Mouse (Mus musculus): ENCODE measurements around the gene Mmp7. TPM values are rescaled to one million over a fixed set of nuclear protein-coding genes. Genes with fewer than 3 reads are reported as not detected.

Gene Mmp7
- total RNA-seq (2021): not detected in 2 replicates
- long read RNA-seq, experiment 1: 0 reads
- long read RNA-seq, experiment 2: 0 reads

DNA sequence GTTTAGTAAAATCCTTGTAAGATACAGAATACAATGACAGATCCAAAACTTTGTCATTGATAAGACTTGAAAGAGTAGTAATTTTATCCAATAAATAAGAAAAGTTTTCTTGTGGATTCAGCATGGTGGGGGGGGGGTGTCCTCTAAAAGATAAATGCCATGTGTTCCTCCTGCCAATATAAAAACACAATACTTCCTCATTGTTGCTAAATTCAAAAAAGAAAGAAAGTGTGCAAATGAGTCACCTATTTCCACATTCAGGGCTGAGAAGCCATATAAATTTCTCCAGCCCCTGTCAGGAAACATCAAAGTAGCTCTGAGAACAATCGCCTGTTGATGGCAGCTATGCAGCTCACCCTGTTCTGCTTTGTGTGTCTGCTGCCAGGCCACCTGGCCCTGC is at the start of gene Mmp7:
TSS of gene Mmp7 (plus strand) at position 301 of the 400 bp plus-strand sequence.
- DNase-seq: no peak

DNA sequence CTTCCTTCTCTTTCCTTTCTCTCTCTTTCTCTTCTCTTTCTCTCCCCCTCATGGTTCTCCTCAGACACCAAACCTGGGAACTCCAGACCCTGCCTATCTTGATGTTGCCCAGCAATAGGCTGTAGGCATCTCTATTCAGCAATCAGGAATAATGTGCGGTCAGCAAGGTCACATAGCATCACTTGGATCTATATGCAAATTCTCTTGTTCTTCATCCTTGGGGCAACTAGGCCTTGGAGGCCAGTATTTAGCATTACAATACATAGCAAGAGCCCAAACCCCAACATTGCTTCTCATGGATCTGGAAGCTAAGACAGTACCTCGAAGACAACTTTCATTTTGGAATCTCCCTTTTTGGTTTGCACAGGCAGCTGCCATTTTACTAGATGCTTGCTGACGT is 44.0 kb upstream of the Mmp7 start:
- no peak for DNase-seq

DNA sequence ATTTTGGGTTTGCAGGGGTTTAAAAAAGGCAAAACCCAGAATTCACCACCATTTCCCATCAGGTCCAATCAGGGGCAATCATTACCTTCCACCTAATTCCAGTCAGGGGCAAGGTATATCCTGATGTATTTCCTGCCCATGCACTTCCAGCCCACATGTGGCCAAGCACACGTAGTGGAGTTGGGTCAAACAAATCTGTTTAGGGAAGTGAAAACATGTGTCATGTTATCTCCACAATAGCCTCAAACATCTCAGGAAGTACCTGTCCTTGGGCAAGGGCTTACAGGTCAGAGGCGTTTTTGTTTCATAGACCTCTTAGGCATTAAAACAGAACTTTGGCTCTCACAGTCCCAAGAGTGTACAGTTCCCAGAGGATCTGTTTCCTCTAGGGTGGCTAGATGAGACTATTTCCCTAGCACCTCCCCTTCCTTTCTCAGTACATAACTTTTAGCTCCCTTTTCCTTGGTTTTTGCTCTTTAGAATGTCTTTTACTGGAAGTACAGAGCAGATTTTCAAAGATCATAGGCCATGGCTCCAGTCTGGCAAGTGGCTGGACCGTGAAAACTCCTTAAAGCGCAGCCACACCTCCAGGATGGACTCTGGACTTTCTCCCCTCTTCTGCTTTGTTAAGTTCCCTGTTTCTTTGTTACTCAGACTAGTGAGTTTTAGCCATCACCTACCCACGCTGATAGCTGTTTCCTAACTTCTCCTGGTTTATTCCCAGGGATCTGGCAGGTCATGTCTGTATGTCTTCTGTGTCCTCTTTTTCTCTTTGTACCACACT is 41.3 kb upstream of the Mmp7 start:
- no peak for DNase-seq

DNA sequence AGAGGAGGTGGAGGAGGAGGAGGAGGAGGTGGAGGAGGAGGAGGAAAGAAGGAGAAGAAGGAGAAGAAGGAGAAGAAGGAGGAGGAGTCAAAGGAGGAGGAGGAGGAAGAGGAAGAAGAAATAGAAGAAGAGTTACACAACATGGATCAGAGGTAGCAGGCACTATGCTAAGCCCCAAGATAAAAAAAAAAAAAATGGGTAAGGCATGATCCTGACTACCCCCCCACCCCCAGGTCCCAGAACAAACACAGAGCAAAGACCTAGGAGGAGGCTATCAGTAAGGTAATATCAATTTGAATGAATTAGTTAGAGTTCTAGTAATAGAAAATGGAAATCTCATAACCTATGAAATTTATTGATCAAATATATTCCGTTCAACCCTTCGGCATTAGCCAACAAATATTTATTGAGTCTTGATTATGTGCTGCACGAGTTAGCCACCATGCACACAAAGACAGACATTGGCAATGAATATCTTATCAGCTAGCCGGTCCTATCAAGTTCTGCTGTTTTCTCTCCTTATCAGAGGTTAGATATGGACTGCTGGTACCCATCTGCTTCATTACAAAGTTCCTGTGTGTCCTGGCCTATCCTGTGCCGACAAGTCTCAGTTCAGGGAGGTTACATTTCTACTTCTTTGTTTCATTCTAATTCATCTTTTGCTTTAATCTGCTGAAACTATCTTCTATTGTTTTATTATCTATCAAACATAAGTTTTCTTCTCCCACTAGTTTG is 39.4 kb upstream of the Mmp7 start:
- DNase-seq: no peak

DNA sequence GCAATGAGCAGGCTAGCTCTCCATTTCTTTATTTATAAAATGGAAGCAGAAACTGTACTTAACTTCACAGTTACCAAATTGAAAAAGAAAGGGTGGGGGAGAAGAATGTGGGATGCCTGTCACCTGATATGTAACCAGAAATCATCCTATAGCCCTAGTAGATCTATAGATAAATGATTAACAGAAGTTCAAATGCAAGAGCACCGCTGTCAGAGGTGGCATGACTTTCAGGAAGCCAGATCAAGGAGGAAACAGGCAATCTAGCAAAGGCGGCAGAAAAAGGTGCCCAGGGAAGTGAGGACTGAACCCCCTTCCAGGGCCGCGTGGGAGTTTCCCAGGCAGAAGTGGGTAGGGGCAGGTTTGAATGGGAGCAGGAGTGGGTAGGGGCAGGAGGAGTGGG is 33.9 kb upstream of the Mmp7 start:
- no peak for DNase-seq

DNA sequence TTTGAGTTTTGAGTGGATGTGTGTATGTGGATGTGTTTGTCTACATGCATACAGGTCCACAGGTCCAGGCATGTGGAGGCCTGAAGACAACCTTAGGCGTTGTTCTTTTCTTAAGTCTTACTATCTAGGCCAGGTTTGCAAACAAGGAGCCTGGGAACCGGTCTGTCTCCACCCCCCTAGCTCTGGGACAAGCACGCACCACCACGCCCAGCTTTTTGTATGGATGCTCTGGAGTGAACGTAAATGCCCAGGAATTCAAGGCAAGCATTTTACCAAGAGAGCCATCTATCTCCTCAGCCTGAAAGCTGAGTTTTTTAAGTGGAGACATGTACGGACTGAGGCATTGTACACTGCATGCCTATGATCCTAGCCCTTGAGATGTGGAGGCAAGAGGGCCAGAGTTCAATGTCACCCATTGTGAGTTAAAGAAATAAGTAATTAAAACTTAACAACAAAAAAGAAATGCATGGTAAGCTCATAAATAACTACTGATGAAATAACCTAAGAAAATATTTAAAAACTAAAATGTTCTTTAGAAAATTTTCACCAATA is 32.3 kb upstream of the Mmp7 start:
- no peak for DNase-seq

DNA sequence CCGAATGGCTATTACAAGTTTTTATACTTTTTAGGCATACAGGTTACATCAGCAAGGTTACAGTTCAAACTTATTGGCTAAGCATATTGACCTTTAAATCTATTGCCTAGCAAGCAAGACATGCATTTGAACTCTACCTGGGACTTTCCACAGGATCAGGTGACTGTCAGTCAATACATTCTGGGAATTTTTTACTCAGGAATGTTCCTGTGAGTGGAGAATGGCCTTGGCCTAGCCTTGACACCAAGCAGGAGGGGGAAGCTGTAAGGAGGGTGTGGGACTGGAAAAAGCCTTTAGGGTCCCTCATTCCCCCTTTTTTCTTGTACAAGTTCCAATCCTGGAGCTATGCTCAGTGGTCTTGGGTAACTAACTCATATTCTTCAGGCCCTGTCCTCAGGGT is 30.5 kb upstream of the Mmp7 start:
- DNase-seq: no peak

DNA sequence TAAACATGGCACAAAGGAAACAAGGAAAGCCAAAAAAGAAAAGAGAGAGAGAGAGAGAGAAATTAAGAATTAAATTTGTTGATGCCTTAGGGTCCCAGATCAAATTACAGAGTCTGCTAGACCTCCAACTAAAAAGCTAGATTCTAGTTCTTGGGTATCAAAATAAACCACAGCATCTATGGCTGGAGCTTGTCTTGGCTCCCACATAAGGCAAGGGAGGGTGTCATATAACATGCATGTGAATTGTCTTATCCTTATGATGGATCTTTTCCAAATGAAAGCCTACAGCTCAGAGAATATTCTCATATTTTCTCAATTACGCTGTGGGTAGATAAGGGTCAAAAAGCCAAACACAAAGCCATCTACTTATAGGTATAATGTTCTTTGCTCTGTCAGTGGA is 22.2 kb upstream of the Mmp7 start:
- no peak for DNase-seq

DNA sequence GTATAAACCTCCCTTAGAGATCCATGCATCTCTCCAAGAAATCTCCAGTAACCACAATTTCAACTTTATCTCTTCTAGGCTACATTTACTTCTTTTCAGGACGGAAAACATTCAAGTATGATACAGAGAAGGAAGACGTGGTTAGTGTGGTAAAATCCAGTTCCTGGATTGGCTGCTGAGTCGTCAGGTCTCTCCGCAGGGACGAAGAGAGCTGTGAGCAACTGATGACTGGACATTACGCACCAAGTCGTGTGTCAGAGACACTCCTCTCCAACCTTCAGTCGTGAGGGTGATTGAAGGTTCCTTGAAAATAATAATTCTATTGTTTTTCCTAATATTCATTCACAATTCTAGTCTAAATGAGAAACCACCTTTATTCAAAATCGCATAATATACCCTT is 18.9 kb upstream of the Mmp7 start:
- no peak for DNase-seq

DNA sequence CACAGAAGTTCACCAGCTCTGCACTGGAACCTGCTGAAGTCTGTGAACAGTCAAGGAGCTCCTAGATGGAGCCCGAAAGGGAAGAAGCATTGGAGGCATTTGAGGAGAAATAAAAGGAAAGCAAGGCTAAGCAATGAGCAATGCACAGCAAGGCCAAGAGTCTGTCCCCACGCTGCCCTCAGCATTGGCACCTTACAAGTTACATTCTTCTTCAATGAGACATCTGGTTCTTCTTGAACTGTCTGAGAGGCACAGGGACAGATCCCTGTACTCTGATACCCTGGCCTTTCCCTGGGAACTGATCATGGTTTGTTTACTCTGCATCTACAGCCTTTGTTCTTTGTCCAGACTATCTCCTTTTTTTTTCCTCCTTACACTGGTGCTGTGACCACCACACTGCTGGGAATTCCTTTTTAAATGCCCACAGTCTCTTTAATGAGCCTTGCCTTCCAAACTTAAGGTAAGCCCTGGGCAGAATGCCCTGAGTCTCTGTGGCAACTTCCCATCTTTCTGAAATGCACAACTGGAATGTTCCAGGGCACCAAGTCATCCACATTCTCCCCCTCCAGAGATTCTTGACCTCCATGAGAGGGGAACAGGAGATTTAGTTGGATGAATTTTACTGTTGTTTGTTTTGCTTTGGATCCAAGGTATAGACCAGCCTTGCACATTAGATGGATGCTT is 13.6 kb upstream of the Mmp7 start:
- DNase-seq: no peak

DNA sequence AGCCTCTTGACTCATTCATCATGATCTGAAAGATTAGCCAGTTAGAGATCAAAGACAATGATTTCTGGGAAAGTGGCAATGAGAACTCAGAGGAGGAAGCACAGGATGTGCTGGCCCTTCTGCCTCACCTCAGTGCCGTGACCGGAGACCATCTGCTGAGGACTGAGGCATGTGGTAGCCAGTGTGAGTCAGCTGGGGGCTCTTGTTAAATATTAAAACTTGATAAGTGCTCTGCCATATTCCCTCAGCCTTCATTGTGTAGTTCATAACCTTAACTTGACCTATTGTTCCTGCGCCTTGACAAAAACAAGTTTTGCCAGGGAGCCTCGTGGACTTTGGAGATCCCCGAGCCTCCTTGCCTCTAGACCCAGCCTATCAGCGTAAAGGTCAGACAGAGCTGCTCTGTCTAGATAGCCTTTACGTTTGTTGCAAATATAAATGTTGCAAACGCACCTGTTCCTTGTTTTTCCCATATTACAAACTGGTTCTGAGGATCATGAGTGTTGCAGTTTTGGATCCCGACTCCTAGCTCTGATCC is 9.7 kb upstream of the Mmp7 start:
- no peak for DNase-seq

DNA sequence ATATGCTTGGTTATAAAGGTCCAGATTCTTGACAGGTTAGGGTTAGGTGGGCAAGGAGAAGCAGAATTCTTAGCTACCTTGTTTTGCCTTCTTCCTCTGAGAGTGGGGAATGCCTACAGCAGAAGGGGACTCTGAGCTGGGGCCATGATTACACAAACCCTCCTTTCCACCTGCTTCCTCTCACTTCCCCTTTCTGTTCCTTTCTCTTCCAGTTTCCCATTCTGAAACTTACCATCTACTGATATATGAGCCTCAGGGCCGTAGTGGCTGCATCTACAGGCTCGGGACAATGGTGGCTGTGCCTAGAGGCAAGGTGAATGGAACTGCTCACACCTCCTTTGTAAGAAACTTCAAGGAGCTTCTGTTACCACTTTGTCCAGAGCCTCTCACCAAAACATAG is 5.9 kb upstream of the Mmp7 start:
- DNase-seq: no peak

DNA sequence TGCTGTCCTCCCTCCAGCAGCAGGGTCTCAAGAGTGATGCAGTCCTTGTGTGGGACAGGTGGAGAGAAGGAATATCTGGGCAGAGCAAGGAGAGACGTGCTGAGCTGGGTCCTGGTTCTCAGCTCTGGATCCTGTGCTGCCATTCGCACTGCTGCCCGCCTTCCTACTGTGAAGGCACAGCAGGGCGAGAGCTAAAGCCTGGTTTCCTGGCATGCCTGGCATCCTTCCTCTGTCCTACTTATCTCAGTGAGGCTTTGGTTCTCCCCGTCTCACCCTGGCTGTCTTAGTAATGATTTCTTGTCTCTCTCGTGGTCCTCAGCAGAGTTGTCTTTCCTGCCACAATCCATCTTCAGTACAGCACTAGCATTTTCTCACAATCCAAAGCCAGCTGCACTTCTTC is 2.1 kb upstream of the Mmp7 start:
- no peak for DNase-seq

DNA sequence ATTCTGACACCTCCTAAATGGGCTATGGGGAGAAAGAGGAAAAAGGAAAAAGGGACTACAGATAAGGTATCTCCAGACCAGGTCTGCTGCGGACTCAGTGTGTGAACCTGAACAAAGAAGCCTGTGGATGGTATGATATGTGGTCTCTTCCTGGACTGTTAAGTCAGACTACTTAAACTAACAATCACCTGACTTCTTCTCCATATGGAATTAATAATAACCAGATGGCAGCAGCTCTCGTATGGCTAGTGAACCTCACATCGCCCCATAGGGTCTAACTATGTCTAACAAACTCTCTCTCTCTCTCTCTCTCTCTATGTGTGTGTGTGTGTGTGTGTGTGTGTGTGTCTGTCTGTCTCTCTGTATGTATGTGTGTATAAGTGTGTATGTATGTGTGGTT is 2.1 kb downstream of the Mmp7 start:
- no peak for DNase-seq

DNA sequence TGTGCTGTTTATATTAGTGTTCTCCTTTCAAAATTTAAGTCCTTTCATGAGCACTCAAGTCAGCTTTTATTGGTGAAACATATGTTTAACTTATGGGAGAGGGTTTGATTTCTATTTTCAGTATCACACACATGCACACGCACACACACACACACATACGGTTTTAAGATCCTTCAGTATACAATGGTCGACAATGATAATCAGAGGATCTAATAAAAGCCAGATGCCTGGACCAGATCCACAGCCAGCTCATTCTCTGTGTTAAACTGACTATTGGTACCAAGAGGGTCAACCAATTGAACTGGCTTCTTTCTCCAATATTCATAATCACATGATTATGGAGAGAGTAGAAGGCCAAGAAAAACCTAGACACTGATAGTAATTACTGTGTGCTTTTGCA is 3.8 kb downstream of the Mmp7 start:
- DNase-seq: no peak

DNA sequence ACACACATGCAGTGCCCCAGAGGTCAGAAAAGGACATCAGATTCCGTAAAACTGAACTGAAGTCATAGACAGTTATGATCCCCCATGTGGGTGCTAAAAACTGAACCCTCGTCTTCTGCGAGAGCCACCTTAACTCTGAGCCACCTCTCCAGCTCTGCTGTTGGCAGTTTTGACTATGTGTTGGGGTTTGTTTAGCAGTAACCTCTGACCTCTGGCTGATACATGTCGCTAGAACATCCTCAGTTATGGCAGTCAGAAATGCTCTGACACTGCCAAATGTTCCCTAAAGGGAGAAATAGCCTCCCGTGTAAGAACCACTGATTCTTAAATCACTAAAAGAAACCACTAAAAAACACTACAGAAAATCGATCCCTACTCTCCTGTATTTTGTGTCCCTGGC is 16.8 kb downstream of the Mmp7 start:
- no peak for DNase-seq

DNA sequence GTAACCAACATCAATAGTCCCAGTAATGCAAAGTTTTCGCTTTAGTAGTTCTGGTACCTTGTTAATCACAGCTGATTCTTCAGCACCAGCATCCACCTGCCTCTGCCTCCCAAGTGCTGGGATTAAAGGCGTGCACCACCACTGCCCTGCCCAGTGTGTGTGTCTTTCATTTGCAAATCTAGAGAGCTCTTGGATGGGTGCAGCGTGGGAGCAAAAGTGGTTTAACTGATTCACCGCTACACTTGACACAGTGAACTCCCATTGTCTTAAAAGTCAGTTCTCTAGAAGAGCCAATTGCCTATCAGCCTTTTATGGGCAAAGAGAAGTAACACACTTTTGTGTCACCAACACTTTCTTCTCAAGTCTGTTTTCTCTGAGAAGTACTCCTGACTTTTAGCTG is 19.3 kb downstream of the Mmp7 start:
- DNase-seq: no peak

DNA sequence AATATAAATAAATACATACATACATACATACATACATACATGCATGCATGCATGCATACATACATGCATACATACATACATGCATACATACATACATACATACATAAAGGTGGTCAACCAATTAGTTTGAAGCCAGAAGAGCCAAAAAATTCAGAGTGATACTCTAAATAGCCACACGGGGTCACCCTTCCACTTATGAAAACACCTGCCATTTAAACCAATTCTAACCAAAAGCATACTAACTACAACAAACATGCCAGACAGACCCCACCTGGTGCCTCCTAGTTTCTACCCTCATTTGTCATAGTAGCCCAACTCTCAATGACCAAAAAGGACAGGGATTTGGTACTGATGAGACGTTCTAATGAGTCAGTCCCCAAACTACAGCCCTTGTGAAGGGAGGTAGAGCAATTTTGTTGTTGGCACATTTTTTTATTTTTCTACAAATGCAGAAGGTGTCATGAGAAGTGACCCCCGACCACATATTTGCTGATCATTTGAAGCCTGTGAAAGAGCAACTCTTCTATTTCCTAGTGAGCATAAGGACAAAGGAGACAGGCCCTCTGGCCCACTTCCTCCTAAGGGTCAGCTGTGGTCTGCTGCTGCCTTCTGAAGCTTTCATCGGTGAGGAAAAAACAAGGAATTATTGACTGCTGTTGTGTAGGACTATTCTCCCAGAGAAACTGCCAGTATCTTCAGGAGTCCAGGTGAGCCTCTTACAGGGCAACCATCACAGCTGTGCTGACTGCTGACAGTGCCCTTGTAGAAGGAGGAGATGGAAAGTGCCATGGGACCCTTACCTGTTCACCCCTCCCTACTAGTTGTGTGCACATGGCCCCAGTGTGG is 22.4 kb downstream of the Mmp7 start:
- DNase-seq: peak; percentile 53

DNA sequence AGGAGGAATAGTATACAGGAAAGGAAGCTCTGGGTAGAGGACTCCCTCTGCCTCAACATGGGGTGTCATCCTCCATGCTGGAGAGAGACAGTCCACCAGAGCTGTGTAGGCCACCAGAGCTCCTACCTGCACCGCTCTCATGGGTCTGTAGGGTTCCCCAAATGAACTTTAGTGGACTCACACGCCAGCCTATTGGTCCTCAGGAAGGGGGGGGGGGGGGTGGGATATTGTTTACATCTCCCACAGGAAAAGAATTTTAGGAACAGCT is 23.0 kb downstream of the Mmp7 start:
- no peak for DNase-seq

DNA sequence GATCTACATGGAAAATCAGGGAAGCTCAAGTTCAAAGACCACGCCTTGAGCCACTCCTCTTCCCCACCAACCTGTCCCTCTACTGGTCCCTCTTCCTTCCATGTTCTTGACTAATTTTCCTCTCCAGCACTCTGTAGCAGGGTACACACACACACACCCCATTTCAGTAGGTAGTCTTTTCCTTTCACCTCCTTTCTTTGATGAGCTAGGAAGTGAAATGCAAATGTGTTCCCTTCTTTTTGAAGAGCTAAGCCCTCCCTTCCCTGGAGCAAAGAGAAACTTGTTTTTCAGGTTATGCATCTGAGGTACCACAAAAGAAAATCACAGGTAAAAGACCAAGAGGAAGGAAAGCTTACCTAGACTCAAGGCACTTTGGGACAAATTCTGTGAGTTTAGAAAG is 29.7 kb downstream of the Mmp7 start:
- DNase-seq: no peak

DNA sequence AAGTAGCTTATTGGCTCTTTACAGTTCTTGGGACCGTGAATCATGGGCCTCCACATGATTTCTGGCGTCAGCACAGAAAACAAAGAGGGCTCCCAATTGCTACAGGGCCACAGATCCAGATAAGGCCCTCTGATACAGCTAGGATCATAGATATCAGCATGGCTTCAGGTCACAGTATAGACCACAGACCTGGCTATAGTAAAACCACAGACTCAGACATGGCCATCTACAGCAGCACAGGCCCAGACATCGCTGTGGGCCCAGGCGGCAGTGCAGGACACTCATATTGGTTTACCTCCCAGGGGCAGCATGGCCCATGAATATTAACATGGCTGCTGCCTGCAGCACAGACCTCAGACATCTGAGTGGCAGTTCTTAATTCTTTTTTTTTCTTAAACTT is 37.1 kb downstream of the Mmp7 start:
- DNase-seq: no peak

DNA sequence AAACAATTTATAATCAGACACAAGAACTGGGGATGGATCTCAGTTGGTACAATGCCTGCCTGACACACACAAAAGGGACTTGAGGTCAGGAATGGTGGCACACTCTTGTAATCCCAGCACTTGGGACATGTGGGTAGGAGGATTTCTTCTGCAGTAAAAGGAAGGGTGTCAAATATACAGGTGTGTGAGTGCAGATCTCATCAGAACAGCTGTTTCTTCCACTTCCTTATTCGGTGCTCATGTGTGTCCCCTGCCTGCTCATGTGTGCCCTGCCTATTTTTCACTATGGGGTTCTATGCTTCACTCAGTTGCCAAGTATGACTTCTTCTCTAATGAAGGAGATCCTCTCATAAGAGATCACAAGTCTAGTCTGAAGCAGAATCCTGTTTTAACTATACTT is 50.8 kb downstream of the Mmp7 start:
- DNase-seq: no peak
